Mouse (Mus musculus): ENCODE measurements at regions not wholly inside any gene's neighbourhood (a gene's known extent, or its start where the extent isn't known, plus 50 kb on each side); places are given as distances from the start of the nearest gene placed in this dataset.

GRCm38 (mm10) chr1:73236867-73237266 is 221.2 kb upstream of the Tnp1 start:
- in situ Hi-C loops (cut with MboI; ENCODE audit: low pct_ligation_motif_present, low pct_unique_long_range_greater_than_20kb, low sequenced_read_pairs) (no loop called here), dilution Hi-C loops (cut with MboI; ENCODE audit: extremely low pct_ligation_motif_present, extremely low pct_unique_long_range_greater_than_20kb, low sequenced_read_pairs) (no loop called here)
- H3K9ac ChIP-seq (ENCODE audit: insufficient read depth, low read depth): no peak overlapping the region
- H3K79me2 ChIP-seq (replicated peaks; ENCODE audit: control insufficient read depth, extremely low read depth, insufficient read depth, poor library complexity, severe bottlenecking): no peaks in the 10 kb centered on the region
- H3K36me3 ChIP-seq (replicated peaks in 1 of 2; ENCODE audit: control insufficient read depth in 1 of 2, insufficient read depth in 1 of 2, low read length in 1 of 2): no peaks in the 10 kb centered on the region
- no peak for DNase-seq (ENCODE audit: extremely low read depth)
- peaks cover 62% of the 10 kb centered on the region for H3K27me3 ChIP-seq (replicated peaks)
- no peak overlapping the region for H3K4me3 ChIP-seq (replicated peaks in 1 of 3; ENCODE audit: low read depth in 2 of 3, low read length in 2 of 3, poor library complexity in 1 of 3)
- TF ChIP-seq NRF1 (IDR thresholded peaks at IDR 0.05; ENCODE audit: low read depth, low read length) (no peak), ELF1 (IDR thresholded peaks at IDR 0.05; ENCODE audit: low read depth, low read length) (no peak), ZNF384 (IDR thresholded peaks at IDR 0.05; ENCODE audit: low read depth, low read length) (no peak), PAX5 (IDR thresholded peaks at IDR 0.05; ENCODE audit: low read length) (no peak), GABPA (IDR thresholded peaks at IDR 0.05; ENCODE audit: insufficient replicate concordance, low read depth, low read length) (no peak), ZMIZ1 (IDR thresholded peaks at IDR 0.05; ENCODE audit: low read depth, low read length) (no peak)
- no peak overlapping the region for H3K27ac ChIP-seq (ENCODE audit: insufficient read depth, low read depth)
- H3K4me2 ChIP-seq (ENCODE audit: insufficient read depth, low read depth, poor library complexity, severe bottlenecking): no peak overlapping the region
- H3K4me1 ChIP-seq (ENCODE audit: control insufficient read depth in 1 of 2, insufficient read depth in 2 of 2): no peaks in the 10 kb centered on the region
- H3K9me3 ChIP-seq (replicated peaks; ENCODE audit: low read length): no peaks in the 10 kb centered on the region

- no peak overlapping the region for H3K4me2 ChIP-seq (ENCODE audit: insufficient read depth, low read depth, poor library complexity, severe bottlenecking)
- H3K4me1 ChIP-seq (ENCODE audit: control insufficient read depth in 1 of 2, insufficient read depth in 2 of 2): no peaks in the 10 kb centered on the region
- H3K9me3 ChIP-seq (replicated peaks; ENCODE audit: low read length): no peaks in the 10 kb centered on the region
- in situ Hi-C loops (cut with MboI; ENCODE audit: low pct_ligation_motif_present, low pct_unique_long_range_greater_than_20kb, low sequenced_read_pairs) (no loop called here), dilution Hi-C loops (cut with MboI; ENCODE audit: extremely low pct_ligation_motif_present, extremely low pct_unique_long_range_greater_than_20kb, low sequenced_read_pairs) (no loop called here)
- no peak overlapping the region for H3K4me3 ChIP-seq (replicated peaks in 1 of 3; ENCODE audit: low read depth in 2 of 3, low read length in 2 of 3, poor library complexity in 1 of 3)
- no peak for DNase-seq (ENCODE audit: extremely low read depth)
- no peaks in the 10 kb centered on the region for H3K79me2 ChIP-seq (replicated peaks; ENCODE audit: control insufficient read depth, extremely low read depth, insufficient read depth, poor library complexity, severe bottlenecking)
- H3K36me3 ChIP-seq (replicated peaks in 1 of 2; ENCODE audit: control insufficient read depth in 1 of 2, insufficient read depth in 1 of 2, low read length in 1 of 2): no peaks in the 10 kb centered on the region
- H3K9ac ChIP-seq (ENCODE audit: insufficient read depth, low read depth): no peak overlapping the region
- H3K27ac ChIP-seq (ENCODE audit: insufficient read depth, low read depth): no peak overlapping the region
- H3K27me3 ChIP-seq (replicated peaks): peaks cover 48% of the 10 kb centered on the region
- TF ChIP-seq ELF1 (IDR thresholded peaks at IDR 0.05; ENCODE audit: low read depth, low read length) (no peak), E2F4 (IDR thresholded peaks at IDR 0.05; ENCODE audit: insufficient replicate concordance, low read depth, low read length) (no peak), PAX5 (IDR thresholded peaks at IDR 0.05; ENCODE audit: low read length) (no peak), POLR2A (IDR thresholded peaks at IDR 0.05; ENCODE audit: low read depth, low read length) (no peak), ZNF384 (IDR thresholded peaks at IDR 0.05; ENCODE audit: low read depth, low read length) (no peak), MAFK (IDR thresholded peaks at IDR 0.05; ENCODE audit: insufficient replicate concordance, low read length) (no peak), NRF1 (IDR thresholded peaks at IDR 0.05; ENCODE audit: low read depth, low read length) (no peak), ETS1 (conservative IDR thresholded peaks at IDR 0.05; ENCODE audit: low read depth, low read length) (no peak), JUN (IDR thresholded peaks at IDR 0.05; ENCODE audit: insufficient read depth, low read depth, low read length) (no peak), UBTF (IDR thresholded peaks at IDR 0.05; ENCODE audit: low read depth, low read length) (no peak), NELFE (IDR thresholded peaks at IDR 0.05; ENCODE audit: low read depth, low read length) (no peak), ZKSCAN1 (IDR thresholded peaks at IDR 0.05; ENCODE audit: borderline replicate concordance, low read depth, low read length) (no peak)
These were observed 217.9 kb upstream of the Tnp1 start for GRCm38 (mm10) chr1:73233636-73234035.
